Mouse (Mus musculus) myocyte (in vitro differentiated cells): Measurements from ENCODE around the gene Irf2bp2. TPM values are rescaled to one million over a fixed set of nuclear protein-coding genes. Genes with fewer than 3 reads are reported as not detected.

ENCODE experiments used
- H3K27me3 ChIP-seq: one replicate; pipeline ENCODE4 v1.6.1; 2011; ENCODE audit not compliant: control insufficient read depth, insufficient read depth, insufficient read length
- H3K36me3 ChIP-seq: one replicate; pipeline ENCODE4 v1.6.1; 2011; ENCODE audit not compliant: control insufficient read depth, insufficient read depth
- H3K4me2 ChIP-seq: one replicate; pipeline ENCODE4 v1.6.1; 2011; ENCODE audit warnings: low read depth, control low read depth
- H3K4me3 ChIP-seq: one replicate; pipeline ENCODE4 v1.5.1; 2011; ENCODE audit warnings: mild to moderate bottlenecking, control low read depth, moderate library complexity
- H3K79me2 ChIP-seq: one replicate; pipeline ENCODE4 v1.6.1; 2011; ENCODE audit not compliant: control insufficient read depth, insufficient read depth
- H3ac ChIP-seq: one replicate; pipeline ENCODE4 v1.6.1; 2011; ENCODE audit not compliant: control insufficient read depth, insufficient read length
- CEBPB ChIP-seq: IDR thresholded peaks from 2 replicates; pipeline ENCODE4 v1.6.1; 2011; ENCODE audit warnings: mild to moderate bottlenecking, moderate library complexity; ENCODE audit not compliant: poor library complexity, insufficient read depth, severe bottlenecking
- E2F4 ChIP-seq: IDR thresholded peaks from one replicate; pipeline ENCODE4 v1.6.1; 2011; ENCODE audit warnings: mild to moderate bottlenecking, control low read depth, moderate library complexity; ENCODE audit not compliant: insufficient read depth
- MAX ChIP-seq: IDR thresholded peaks from one replicate; pipeline ENCODE4 v1.6.1; 2011; ENCODE audit warnings: low read depth, mild to moderate bottlenecking, control low read depth
- MYOD1 ChIP-seq, 3 experiments: IDR thresholded peaks; one replicate each; pipeline ENCODE4 v1.6.1; 2011; ENCODE audit warnings: control low read depth in 2 of 3, low read depth in 2 of 3, mild to moderate bottlenecking in 2 of 3, moderate library complexity in 1 of 3; ENCODE audit not compliant: insufficient read length in 2 of 3, control insufficient read depth in 1 of 3
- MYOG ChIP-seq, 3 experiments: IDR thresholded peaks; one replicate each; pipeline ENCODE4 v1.6.1; 2011; ENCODE audit warnings: control low read depth in 2 of 3, low read depth in 2 of 3, mild to moderate bottlenecking in 2 of 3; ENCODE audit not compliant: insufficient read length in 2 of 3, control insufficient read depth in 1 of 3, insufficient read depth in 1 of 3
- POLR2A ChIP-seq: IDR thresholded peaks from one replicate; pipeline ENCODE4 v1.6.1; 2011; ENCODE audit warnings: low read depth, mild to moderate bottlenecking, control low read depth, moderate library complexity; ENCODE audit not compliant: insufficient read length
- POLR2AphosphoS2 ChIP-seq: IDR thresholded peaks from one replicate; pipeline ENCODE4 v1.6.1; 2011; ENCODE audit warnings: low read depth, control low read depth; ENCODE audit not compliant: insufficient read length
- REST ChIP-seq: IDR thresholded peaks from one replicate; pipeline ENCODE4 v1.6.1; 2011; ENCODE audit warnings: mild to moderate bottlenecking, control low read depth, moderate library complexity; ENCODE audit not compliant: insufficient read depth, insufficient read length
- SRF ChIP-seq: IDR thresholded peaks from one replicate; pipeline ENCODE4 v1.6.1; 2011; ENCODE audit warnings: low read depth; ENCODE audit not compliant: control insufficient read depth, insufficient read length
- TCF12 ChIP-seq: IDR thresholded peaks from one replicate; pipeline ENCODE4 v1.6.1; 2011; ENCODE audit warnings: mild to moderate bottlenecking, control low read depth; ENCODE audit not compliant: poor library complexity, insufficient read depth, severe bottlenecking
- TCF3 ChIP-seq: IDR thresholded peaks from one replicate; pipeline ENCODE4 v1.6.1; 2011; ENCODE audit warnings: low read depth, control low read depth; ENCODE audit not compliant: insufficient read length
- USF1 ChIP-seq: IDR thresholded peaks from one replicate; pipeline ENCODE4 v1.6.1; 2011; ENCODE audit warnings: low read depth, mild to moderate bottlenecking, control low read depth, moderate library complexity
- polyA plus RNA-seq: library from polyadenylated mRNA; unstranded; fragments of >200 nt; fragmentation: generic; extraction: Trizol; gene quantifications from one replicate; pipeline ENCODE4 v1.2.1, GENCODE M21; 2012; ENCODE audit warnings: missing spikeins

Gene Irf2bp2
- polyA plus RNA-seq = 16.8 TPM

GRCm38 (mm10) chr8:126593889-126594480 lies at the start of gene Irf2bp2:
Gene Irf2bp2 (minus strand): TSS chr8:126593986.
- Histone ChIP-seq H3ac (peak within 1 kb of the TSS; percentile 81), H3K27me3 (no peaks in the 10 kb centered on the region), H3K36me3 (peaks cover 15% of the 10 kb centered on the region), H3K79me2 (peaks cover 31% of the 10 kb centered on the region), H3K4me3 (peak within 1 kb of the TSS; percentile 98), H3K4me2 (peak within 1 kb of the TSS; percentile 99)
- TF ChIP-seq USF1 = no peak
- no peak for TF ChIP-seq E2F4
- no peak for TF ChIP-seq MAX
- TF ChIP-seq POLR2A = peak; percentile 96
- TF ChIP-seq MYOG (IDR thresholded peaks at IDR 0.05; ENCODE audit: control insufficient read depth in 1 of 3, insufficient read depth in 1 of 3, insufficient read length in 2 of 3, low read depth in 2 of 3) = peak in 1 of 3 experiments; percentile 31
- no peak for TF ChIP-seq SRF
- TF ChIP-seq TCF3 = no peak
- TF ChIP-seq POLR2AphosphoS2 = peak; percentile 97
- peak; percentile 49 for TF ChIP-seq REST
- TF ChIP-seq TCF12 = no peak

- H3K27me3 ChIP-seq = no peaks in the 10 kb centered on the region
- TF ChIP-seq POLR2A (no peak), POLR2AphosphoS2 (no peak)
- no peak overlapping the region for H3K4me2 ChIP-seq
- H3ac ChIP-seq = no peak overlapping the region
- no peak overlapping the region for H3K4me3 ChIP-seq
- no peaks in the 10 kb centered on the region for H3K36me3 ChIP-seq
- no peaks in the 10 kb centered on the region for H3K79me2 ChIP-seq
These were observed 48.9 kb upstream of the Irf2bp2 start for GRCm38 (mm10) chr8:126642665-126643064.

- Histone ChIP-seq H3K27me3 (no peaks in the 10 kb centered on the region), H3K36me3 (no peaks in the 10 kb centered on the region)
- no peak for TF ChIP-seq TCF12
- no peak for TF ChIP-seq REST
- no peak for TF ChIP-seq SRF
- TF ChIP-seq MAX = no peak
- no peak for TF ChIP-seq POLR2AphosphoS2
- no peak for TF ChIP-seq MYOG (IDR thresholded peaks at IDR 0.05; ENCODE audit: control insufficient read depth in 1 of 3, insufficient read depth in 1 of 3, insufficient read length in 2 of 3, low read depth in 2 of 3)
- TF ChIP-seq MYOD1 (IDR thresholded peaks at IDR 0.05; ENCODE audit: control insufficient read depth in 1 of 3, insufficient read length in 2 of 3, low read depth in 2 of 3) = no peak
- TF ChIP-seq USF1 = no peak
- no peak for TF ChIP-seq POLR2A
- TF ChIP-seq CEBPB = no peak
- TF ChIP-seq TCF3 = no peak
- TF ChIP-seq E2F4 = no peak
These were observed 47.9 kb upstream of the Irf2bp2 start for GRCm38 (mm10) chr8:126641568-126642295.

GRCm38 (mm10) chr8:126639161-126639560 lies 45.4 kb upstream of the Irf2bp2 start:
- no peaks in the 10 kb centered on the region for H3K36me3 ChIP-seq
- H3ac ChIP-seq = no peak overlapping the region
- no peaks in the 10 kb centered on the region for H3K79me2 ChIP-seq
- H3K27me3 ChIP-seq = no peaks in the 10 kb centered on the region
- H3K4me2 ChIP-seq = no peak overlapping the region
- no peak overlapping the region for H3K4me3 ChIP-seq
- TF ChIP-seq USF1 (no peak), CEBPB (no peak), POLR2AphosphoS2 (no peak), MYOG (IDR thresholded peaks at IDR 0.05; ENCODE audit: control insufficient read depth in 1 of 3, insufficient read depth in 1 of 3, insufficient read length in 2 of 3, low read depth in 2 of 3) (peak in 1 of 3 experiments; percentile 15), REST (no peak), SRF (no peak), POLR2A (no peak), MAX (no peak), TCF12 (no peak), MYOD1 (IDR thresholded peaks at IDR 0.05; ENCODE audit: control insufficient read depth in 1 of 3, insufficient read length in 2 of 3, low read depth in 2 of 3) (peak in 1 of 3 experiments; percentile 66), TCF3 (no peak)

More at GRCm38 (mm10) chr8:126641568-126642295, 47.9 kb upstream of the Irf2bp2 start:
- Histone ChIP-seq H3K4me2 (no peak overlapping the region), H3ac (no peak overlapping the region), H3K4me3 (no peak overlapping the region), H3K79me2 (no peaks in the 10 kb centered on the region)

- Histone ChIP-seq H3K4me3 (no peak overlapping the region), H3K79me2 (no peaks in the 10 kb centered on the region), H3K27me3 (no peaks in the 10 kb centered on the region), H3K36me3 (no peaks in the 10 kb centered on the region), H3K4me2 (no peak overlapping the region), H3ac (no peak overlapping the region)
- TF ChIP-seq USF1 (no peak), E2F4 (no peak), POLR2AphosphoS2 (no peak), SRF (no peak), TCF12 (no peak), REST (no peak), CEBPB (no peak), MAX (no peak), MYOD1 (IDR thresholded peaks at IDR 0.05; ENCODE audit: control insufficient read depth in 1 of 3, insufficient read length in 2 of 3, low read depth in 2 of 3) (no peak), POLR2A (no peak), MYOG (IDR thresholded peaks at IDR 0.05; ENCODE audit: control insufficient read depth in 1 of 3, insufficient read depth in 1 of 3, insufficient read length in 2 of 3, low read depth in 2 of 3) (no peak), TCF3 (no peak)
These were observed 44.2 kb upstream of the Irf2bp2 start for GRCm38 (mm10) chr8:126638027-126638426.
